Mouse (Mus musculus) mature B cell (primary cell): ENCODE data around the gene Hyls1.
"Not testable (repeated sequence)": the region's sequence is repeated elsewhere in the genome, so short reads cannot be mapped to it uniquely, and the experiment has no call there.

Experiments
- in situ Hi-C: fragments of 300-500 bp; cut with MboI; formaldehyde crosslinking; loops from 2 replicates; pipeline ENCODE4 v1.14.3; 2019

The Hyls1 gene

DNA sequence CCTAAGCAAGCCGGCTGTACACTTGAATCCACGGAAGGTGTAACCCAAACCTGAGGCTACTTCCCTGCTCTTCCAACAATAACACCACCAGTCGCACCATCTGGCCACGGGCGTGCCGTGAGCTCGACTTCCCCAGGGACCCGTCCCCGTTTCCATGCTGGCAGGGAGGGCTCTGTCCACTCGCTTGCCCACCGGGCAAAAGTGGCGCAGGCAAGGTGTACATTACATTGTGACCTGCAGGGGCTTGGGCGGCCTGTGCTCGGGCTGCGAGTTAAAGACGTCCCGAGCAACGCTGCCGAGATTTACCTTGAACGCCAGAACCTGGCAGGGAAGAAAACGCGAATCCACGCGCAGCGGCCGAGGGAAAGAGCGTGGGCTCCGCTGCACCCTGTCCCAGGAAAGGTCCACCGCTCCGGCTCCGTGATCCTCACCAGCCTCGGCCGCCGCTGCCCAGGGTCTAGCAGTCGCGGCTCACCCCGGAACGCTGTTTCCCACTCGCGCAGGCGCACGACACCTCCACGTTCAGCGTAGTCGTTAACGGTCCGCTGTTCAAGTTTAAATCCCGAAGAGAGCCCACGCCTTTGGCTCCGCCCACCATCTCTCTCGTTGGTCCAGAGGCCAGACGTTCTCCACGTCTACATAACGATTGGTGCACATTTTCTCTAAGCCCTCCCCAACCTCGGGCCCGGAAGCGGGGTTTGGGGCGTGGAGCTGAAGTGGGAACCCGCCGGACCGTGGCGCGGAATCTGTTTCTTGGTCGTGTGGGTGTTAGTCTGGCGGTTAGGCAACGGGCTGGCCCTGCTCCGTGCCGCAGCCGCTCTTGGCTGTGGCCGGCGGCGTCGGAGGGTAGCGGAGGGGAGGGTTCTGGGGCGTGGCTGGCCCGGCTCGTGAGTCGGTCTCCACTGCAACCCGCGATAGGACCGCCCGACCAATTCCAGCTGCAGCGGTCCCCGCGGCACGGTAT lies at the start of gene Hyls1, which contains the start of gene Pate2:
Gene Hyls1, minus strand, starts transcription at position 828 of the 964 bp plus-strand sequence.
Gene Pate2, plus strand, starts transcription at position 714 of the 964 bp plus-strand sequence.
- in situ Hi-C loops: loop anchor here (25.0 kb wide), 1 partner anchor 1167 kb away; the partner anchor contains the start of gene Chek1

DNA sequence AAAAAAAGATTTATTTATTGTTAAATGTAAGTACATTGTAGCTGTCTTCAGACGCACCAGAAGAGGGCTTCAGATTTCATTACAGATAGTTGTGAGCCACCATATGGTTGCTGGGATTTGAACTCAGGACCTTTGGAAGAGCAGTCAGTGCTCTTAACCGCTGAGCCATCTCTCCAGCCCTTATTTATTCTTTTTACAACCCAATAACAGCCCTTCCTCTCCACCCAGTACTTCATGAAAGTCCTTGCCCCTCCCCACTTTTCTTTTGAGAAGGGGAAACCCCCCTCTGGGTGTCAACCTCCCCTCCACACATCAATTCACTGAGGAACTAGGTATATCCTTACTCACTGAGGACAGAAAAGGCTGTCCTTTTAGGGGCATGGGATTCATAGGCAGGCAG lies 46.6 kb upstream of the Hyls1 start:
- in situ Hi-C loops: not testable (repeated sequence)

DNA sequence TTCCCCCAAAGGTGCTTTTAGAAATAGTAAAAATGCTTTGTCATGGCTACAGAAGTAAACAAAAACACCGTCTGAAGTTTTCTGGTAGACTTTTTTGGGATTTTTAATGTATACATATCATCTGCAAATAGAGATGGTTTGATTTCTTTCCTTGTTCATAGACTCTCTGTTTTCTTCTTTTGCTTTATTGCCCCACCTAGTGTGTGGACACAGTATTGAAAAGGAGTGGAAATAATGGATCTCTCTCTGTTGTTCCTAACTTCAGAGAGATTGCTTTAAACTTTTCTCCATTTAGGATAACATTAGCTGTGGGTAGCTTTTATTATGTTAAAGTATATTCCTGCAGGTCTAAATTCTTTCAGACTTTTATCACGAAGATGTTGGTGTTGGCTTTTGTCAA lies 43.8 kb upstream of the Hyls1 start:
- in situ Hi-C loops: no loop called here

DNA sequence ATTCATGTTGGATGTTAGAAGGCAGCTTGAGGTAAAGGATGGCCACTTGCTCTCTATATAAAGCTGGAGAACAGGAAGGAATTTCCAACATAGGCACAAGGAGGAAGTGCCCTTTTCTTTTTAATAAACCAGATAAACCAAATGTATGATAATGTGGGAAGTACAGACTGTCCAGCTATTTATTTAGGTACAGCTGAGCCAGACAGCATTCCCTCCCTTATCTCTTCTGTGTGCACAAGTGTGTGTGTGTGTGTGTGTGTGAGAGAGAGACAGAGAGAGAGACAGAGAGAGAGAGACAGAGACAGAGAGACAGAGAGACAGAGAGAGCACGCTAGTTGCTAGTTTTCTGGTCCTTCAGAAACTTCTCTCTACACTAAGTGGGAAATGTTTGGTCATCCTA lies 41.6 kb upstream of the Hyls1 start, which contains the start of gene Pate4:
Gene Pate4, minus strand, starts transcription at position 101 of the 400 bp plus-strand sequence.
- in situ Hi-C loops: no loop called here

DNA sequence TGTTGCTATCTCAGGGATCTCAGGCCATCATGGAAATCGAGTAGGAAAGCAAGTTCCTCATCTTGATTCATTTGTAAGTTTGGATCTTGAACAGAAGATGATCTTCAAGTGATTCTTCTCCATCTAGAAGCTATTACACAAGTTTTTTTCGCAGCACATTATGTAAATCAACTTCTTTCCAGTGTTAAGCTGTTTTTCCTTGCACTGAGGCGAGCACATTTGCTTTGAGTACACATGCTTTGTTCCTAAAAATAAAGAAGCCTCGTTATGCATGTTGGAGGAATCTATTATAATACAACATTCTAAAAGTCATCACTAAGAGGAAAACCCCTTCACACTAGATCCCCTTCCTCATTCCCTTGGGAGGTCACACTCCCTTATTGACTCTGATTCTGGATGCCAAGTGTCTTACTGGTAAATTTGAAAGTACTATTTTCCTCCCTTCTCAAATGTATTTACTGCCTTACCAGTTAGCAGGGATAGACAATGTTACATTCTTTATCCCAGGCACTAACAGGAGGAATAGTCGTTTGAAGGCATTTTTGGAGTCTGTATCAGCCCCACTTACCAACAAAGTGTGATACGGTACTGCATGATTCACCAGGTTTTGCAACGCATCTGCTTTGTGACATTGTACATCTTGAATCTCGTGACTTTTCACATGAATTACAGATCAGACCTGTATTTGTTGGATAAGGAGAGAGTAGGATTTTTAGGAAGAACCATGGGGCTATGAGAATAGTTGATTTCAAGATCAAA lies 37.6 kb upstream of the Hyls1 start:
- in situ Hi-C loops: no loop called here

DNA sequence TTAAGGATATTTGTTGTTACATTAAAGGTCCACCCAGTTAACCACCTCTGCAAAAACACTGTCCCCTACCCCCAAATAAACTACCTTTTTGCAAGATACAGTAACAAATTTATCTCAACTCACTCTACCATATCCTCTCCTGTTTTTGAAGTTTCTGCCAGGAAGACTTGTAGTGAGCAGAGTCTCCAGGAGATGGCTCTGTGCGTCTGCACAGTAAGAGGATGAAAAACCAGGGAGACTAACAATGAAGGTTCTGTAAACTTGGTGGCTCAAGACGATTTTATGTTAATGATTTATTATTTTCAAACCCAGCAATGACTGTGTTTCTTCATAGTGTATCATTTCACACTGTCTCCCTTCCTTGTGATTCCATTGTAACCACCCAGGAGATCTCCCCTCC lies 22.7 kb upstream of the Hyls1 start:
- in situ Hi-C loops: no loop called here

DNA sequence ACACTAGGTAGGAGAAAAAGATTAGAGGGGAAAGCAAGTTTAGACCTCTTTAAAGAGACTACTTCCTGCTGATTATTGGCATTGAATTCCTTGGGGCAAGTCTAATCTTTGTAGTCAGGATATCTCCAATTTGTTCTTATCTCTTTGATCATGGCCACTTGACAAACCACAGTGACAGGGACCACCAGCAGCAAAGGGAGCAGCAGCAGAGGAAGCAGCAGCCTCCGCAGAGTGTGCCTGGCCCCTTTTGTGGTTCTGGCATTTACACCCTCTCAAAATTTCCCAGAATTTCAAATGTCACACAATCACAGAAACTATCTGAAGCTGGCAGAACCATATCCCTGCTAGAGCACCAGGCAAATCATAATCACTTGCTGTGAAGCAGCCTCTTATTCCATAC lies 17.5 kb upstream of the Hyls1 start:
- in situ Hi-C loops: no loop called here

DNA sequence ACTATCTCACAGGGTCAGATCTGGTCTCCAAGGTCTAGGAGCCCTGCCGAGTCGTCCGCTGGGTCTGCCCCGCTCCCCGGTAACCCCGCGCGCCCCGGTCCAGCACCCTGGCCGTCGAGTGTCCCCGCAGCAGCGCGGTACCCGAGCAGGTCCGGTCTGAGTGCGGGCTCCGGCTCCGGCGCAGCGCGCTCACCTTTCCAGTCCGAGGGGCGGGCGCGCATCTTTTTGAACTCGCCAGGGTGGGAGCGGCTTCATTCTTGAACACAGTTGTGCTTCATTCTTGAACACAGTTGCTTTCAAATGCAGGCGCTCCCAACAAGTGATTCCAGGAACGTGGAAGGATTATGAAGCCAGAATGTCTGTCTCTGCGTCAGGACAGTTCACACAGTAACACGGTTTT lies 4.2 kb upstream of the Hyls1 start:
- in situ Hi-C loops: loop anchor here (25.0 kb wide), 1 partner anchor 1163 kb away; the partner anchor contains the start of gene Chek1

DNA sequence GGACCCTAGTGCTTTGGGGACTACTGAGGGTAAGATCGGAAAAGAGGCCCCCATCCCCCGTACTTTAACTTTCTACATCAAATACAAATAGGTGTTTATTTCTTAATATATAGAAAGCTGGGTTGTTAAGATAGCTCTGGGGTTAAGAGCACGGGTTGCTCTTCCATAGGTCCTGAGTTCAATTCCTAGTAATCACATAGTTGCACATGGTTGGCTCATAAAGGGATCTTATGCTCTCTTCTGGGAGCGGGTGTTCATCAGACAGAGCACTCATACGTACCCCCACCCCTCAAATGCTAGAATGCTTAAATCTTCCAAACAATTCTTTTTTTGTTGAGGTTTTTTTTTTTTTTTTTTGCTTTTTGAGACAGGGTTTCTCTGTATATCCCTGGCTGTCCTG lies 465 bp upstream of the Hyls1 start:
- in situ Hi-C loops: loop anchor here (25.0 kb wide), 1 partner anchor 1167 kb away; the partner anchor contains the start of gene Chek1

DNA sequence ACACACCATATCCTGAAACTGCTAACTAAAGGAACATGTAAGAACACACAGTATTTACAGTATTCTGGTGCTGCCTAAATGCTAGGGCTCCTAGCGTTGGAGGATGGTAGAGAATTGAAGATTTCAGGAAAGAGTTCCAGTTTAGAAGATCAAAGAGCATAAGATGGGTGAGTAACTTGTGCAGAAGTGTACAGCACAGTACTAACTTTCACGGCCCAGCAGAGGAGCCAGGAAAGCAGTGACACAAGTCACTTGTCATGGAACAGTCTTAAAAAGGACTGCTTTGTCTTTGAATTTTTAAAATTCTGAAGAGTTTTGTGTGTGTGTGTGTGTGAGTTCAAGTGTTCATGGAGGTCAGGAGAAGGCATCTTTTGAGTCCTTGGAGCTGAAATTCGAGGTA lies 2.2 kb downstream of the Hyls1 start:
- in situ Hi-C loops: loop anchor here (25.0 kb wide), 1 partner anchor 1169 kb away; the partner anchor contains the start of gene Chek1

DNA sequence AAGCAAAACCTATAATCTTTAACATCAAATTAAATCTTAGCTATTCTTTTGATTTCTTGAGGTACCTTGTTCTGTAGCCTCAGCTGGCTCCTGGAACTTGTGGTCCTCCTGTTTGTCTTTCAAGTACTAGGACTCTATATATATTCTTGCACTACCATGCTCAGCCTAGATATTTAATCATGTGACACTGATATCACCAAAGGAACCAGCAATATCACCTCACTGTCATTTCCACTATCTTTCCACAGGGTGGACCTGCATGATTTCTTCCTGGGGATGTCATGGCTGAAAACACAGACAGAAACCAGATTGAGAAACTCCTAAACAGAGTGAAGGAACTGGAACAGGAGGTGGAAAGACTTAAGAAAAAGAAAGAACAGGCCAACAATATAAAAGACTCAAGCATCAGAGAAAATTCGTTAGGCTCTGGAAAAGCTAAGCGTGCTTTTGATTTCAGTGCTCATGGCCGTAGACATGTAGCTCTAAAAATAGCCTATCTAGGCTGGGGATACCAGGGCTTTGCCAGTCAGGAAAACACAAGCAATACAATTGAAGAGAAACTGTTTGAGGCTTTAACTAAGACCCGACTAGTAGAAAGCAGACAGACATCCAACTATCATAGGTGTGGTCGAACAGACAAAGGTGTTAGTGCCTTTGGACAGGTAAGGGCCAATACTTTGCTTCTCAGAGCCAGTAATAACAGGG lies 5.5 kb downstream of the Hyls1 start:
- in situ Hi-C loops: loop anchor here (25.0 kb wide), 1 partner anchor 1173 kb away; the partner anchor contains the start of gene Chek1

DNA sequence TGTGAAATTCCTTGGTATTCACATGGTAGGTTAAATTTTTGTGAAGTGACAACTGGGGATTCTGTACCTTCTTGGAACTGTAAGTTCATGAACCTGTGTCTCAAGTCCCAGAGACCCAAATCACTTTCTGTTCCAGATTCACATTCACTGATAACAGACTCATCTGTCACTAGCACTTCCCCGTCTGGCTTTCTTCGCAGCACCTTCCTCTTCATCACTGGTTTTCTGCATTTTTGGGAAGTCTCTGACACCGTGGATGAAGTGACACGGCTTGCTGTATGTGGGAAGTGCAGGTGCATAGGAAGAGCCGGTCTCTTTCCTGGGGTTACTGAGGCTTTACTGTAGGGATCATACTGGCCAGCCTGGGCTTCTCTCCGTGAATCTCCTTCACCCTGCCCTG lies 8.6 kb downstream of the Hyls1 start:
- in situ Hi-C loops: loop anchor here (25.0 kb wide), 1 partner anchor 1176 kb away; the partner anchor contains the start of gene Chek1

DNA sequence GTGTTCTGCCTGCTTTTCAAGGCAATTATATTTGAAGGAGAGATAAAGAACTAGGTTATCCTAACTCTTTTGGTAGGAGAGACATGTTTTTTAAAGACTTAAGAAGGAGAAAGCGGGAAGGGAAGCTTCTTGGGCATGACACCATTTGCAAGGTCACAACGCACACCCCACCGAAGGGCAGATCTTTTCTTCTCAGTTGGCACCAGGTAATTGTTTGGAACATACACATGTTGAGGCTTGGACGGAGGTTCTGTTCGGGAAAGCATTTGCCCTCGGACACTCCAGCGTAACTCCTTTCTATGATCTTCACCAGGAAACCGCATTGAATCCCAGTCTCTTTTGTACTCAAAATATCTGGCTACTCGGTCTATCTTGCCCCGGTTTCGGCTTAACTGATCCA lies 9.1 kb downstream of the Hyls1 start:
- in situ Hi-C loops: loop anchor here (25.0 kb wide), 1 partner anchor 1176 kb away; the partner anchor contains the start of gene Chek1

DNA sequence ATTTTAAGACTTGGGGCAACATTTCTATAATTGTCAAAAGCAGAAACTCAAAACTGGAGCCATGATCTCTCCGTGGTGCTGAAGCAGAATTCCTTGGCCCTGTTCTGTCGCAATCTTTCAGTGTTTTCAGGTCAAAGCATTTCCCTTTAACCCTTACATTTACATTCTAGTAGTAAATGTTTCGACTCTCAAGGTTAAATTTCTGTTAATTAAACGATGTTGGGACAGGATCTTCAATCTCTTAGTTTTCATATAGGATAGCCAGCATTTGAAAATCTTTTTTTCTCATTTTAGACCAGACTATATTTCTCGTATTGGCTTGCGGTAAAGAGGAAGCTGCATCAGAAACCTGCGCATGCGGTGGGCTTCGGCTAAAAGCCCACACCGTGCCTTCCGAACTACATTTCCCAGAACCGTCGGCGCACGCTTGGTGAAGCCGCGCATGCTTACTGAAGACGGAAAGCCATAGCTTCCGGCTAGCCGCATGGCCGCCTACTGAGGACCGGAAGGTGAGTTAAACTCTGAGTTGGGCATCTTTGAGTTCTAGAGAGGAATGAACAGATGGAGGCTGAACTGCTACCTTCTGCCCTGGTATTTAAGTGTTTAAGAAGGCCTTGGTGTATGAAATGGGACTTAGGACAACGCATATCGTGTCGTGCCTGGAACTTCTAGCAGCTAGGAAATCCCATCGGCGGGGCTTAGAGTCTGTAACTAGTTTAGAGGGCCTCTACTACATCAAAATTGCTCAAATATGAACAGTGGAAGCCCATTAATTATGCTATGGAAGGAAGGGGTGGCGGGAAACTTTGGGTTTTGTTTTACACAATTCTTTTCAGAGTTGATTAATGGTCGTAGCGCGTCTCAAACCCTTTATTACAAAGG lies 10.9 kb downstream of the Hyls1 start:
- in situ Hi-C loops: loop anchor here (25.0 kb wide), 1 partner anchor 1178 kb away; the partner anchor contains the start of gene Chek1

DNA sequence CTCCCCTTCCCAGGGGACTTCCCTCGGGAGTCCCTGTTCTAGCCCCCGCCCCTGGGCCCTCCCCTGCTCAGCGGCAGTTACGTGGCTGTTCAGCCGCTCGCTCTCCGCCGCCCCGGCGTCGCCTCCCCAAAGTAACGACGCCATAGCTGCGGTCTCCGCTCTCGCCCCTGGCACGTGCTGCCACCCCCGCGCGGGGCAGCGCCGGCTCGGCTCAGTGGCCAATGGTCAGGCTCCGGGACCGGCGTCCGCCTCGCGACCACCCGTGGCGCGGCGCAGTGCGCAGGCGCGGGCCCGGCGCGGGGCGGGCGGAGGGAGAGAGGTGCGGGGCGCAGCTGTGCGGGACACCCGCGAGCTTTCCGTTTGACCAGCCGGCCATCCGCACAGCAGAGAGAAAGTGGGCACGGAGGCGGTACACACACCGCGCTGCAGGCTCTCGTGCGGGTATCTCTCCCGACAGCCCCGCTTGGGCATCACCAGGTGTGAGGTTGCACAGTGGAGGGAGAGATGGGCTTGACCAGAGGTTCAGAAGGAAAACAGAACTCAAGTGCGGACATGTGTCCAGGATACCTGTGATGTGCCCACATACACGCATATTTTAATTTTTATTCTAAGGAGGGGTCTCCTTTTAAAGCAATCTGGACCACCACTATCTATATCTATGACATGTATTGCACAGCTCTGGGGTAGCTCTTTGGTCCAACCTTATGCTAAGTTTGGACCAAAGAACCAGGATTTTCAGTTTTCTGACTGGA lies 11.8 kb downstream of the Hyls1 start, which contains the start of the genes Ddx25 and Pus3:
Gene Ddx25, minus strand, starts transcription at position 272 of the 752 bp plus-strand sequence.
Gene Pus3, plus strand, starts transcription at position 339 of the 752 bp plus-strand sequence.
- in situ Hi-C loops: loop anchor here (25.0 kb wide), 1 partner anchor 1179 kb away; the partner anchor contains the start of gene Chek1

DNA sequence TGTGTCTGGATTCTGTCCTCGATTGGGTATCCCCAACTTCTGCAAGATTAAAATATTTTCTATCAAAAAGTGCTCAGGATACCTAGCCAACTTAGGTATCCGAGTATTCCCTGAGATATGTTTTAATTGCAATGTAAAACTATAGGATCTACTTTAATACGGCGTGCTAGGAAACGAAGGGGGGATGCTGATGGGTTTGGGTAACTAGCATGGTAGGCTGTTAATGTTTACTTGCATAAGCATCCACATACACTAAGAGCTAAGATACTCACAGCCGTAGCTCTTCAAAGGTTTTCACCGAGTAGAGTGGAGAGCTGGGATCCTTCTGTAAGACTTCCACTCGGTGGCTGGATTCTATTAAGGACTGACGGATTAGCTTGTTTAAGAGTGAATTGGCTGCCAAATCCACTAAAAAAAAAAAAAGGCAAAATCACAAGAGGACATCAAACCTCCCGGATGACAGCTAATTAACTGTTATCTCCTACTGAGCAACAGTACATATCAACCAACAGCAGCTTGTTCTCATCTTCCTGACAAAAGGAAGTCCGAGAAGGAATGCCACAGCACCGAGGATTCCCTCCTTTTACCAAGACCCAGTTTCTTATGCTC lies 13.6 kb downstream of the Hyls1 start:
- in situ Hi-C loops: loop anchor here (25.0 kb wide), 1 partner anchor 1181 kb away; the partner anchor contains the start of gene Chek1

DNA sequence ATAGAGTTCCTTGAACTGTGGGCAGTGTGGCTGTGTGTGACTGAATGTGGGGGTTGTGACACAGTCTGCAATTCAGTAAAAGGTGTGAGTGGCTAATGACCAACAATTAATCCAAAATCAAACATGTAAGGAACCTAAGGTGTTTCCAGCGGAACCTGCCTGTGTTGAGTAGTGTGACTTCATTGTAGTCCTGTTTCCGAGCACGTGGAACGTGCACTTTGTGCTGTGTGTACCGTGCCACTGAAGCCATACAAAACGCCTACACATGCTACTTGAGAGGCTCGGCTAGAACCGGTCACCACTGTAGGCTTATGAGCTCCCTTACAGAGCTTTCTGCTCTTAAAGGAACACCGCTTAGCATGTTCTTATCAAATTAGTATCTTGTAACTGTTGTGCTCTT lies 21.7 kb downstream of the Hyls1 start:
- in situ Hi-C loops: no loop called here

DNA sequence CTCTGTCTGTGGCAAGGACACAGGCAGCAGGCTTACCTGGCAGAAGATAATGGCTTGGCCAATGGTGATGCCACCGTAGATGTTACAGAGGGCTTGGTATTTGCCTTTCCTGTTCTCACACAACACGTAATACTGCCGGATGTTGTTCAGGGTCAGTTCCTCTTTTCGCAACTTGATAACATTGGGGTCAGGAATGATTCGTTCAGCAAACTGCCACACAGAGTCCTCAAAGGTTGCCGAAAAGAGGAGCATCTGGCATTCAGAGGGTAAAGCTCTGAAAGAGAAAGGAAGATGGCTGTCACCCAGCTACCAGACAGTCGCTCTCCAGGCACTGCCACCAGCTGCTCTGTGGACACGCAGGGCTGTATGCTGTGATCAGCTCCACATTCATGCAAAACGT lies 23.5 kb downstream of the Hyls1 start:
- in situ Hi-C loops: no loop called here

DNA sequence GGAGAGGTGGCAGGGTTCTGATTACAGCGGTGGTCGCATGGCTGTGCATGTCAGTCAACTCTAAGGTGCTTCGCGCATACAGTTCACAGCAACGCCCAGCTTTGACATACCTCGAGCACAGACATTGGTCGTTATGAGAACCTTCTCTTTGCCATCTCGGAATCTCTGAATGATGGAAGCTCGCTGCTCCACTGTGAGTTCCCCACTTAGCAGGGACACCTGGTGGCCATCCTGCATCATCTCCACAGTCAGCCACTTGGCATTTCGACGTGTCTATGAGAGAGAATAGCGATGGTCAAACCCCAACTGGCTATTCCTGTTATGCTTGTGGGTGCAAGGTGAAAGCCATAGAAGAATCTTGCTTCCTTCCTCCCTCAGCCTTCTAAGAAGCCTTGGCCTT lies 24.5 kb downstream of the Hyls1 start:
- in situ Hi-C loops: no loop called here
